Mouse (Mus musculus) retina, embryonic 14.5 days (tissue): ENCODE data around the gene Gm49321.

Experiments used
- DNase-seq: peaks from one replicate; pipeline ENCODE4 v3.0.0-alpha.2; 2015; ENCODE audit warnings: low spot score

The Gm49321 gene

DNA sequence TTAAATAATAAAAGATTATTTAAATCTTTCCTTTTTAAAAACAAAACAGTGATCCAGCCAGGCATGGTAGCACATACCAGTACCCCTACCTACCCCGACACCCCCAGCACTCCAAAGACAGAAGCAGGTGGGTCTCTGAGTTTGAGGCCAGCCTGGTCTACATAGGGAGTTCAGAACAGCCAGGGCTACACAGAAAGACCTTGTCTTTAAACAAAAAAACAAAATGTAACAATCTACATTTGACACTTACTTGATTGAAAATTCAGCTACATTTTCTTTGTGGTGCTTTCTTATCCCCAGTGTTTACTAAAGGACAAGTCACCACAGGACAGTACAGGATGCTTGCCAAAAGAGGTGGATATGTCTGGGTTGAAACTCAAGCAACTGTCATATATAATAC is at the start of gene Gm49321:
Gene Gm49321, plus strand, starts transcription at position 301 of the 400 bp plus-strand sequence.
- no peak for DNase-seq

DNA sequence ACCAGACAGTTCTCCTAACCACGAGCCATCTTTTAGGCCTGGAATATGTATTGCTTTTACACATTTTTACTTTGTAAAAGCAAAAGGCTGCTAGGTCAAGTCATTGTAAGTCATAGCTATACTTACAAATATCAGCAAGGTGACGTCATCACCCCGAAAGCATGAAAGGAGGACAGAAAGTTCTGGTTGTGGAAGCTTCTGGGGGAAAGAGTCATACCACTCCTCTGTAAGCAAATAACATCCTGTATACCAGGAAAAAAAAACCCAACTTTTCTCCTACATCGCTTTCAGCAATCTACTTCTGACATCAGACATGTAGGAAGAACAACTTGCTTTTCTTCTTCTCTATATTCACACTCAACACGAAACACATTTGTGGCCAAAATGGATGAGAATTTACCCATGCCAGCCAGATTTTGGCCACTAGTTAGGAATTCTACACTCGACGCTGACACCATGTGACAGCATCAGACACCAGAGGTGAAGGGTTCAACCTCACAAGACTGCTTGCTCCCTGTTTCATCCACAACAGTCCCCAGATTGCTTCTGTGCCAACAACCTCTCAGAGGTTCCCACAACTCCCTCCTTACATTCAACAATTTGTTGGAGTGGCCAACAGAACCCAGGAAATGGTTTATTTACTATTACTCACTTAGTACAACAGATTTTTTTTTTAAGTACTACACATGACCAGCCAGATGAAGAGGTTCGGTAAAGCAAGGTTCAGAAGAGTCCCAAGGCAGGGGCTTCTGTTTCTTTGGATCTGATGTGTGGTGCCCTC is 49.3 kb upstream of the Gm49321 start:
- DNase-seq, result no peak

DNA sequence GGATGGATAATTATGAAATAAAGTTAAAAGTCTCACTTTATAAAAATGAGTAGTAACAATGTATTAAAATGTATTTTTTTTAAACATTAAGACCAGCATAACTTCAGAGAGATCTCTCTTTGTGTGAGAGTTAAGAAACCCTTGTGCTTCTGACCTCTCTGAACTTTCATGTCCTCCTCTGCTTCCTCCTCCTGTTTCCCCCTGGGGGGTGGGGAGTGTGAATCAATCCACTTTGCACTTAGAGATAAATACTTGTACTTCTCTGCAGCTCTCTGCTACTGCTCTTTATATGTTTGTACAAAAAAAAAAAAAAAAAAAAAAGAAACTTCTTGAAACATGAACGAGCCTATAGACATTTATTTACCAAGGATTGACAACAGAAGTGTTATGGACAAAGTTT is 47.9 kb upstream of the Gm49321 start:
- DNase-seq, result no peak

DNA sequence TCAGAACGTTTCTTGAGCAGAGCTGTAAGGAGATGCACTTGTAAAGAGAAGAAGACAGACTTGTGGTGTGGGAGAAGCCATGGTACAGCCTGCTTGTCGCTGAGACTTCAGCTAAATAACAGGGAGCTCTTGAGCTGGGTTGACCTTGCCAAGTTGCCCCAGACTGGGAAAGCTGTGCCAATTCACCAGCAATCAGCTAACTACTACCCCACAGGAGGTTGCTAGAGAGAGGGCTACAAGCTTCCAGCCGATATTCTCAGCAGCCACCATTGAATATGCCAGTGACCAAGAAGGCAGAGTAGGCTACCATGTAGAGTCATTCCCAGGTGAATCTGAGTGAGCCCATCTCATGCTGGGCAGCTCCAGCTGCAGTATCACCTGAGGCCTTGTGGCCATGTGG is 47.4 kb upstream of the Gm49321 start:
- no peak for DNase-seq

DNA sequence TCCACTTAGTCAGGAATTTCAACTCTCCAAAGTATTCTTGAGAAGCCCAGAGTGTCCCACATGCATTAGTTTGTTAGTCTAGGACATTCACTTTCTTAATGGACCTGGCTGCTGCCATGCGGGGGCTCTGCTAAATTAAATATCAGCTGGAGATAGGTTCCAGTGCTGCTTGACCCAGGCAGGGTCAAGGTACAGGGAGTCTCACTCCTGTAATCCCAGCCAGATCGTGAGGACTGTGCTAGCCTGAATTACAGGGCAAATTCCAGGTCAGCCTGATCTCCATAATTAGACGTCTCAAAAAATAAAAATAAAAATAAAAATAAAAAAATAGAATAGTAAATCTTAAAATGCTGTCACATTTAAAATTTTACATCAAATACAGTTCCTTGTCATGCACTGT is 44.8 kb upstream of the Gm49321 start:
- no peak for DNase-seq

DNA sequence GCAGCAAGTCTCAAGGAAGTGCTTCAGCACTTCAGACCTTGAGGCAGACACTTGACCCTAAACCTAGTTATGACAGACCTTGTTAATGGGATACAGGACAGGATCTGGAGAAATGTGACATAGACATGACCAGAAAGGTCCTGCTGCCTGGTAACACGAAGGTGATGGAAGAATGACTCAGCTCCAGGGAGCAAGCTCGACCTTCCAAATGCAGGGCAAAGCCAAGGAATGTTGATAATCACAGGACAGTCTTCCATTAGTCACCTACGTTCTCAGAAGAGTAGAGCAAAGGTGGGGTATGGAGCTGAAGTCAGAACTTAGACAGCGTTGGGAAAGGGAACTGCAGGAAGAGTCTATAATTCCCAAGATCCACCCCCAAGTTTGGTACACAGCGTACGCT is 42.6 kb upstream of the Gm49321 start:
- DNase-seq, result no peak

DNA sequence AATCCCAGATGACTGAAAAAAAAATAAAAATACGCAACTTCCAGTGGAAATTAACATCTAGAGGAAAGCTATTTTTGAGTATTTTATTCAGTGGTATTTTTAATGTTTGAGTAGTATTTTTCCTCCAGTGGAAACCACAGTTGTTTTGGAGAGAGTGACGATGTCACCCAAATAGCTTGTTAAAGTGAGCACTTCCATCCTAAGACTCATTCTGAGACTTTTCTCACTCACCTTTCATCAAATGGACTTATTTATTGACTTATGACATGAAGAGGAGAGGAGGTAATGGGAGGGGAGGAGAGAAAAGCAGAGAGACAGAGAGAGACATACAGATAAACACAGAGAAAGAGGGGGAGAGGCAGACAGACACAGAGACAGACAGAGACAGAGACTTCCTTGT is 41.8 kb upstream of the Gm49321 start:
- no peak for DNase-seq

DNA sequence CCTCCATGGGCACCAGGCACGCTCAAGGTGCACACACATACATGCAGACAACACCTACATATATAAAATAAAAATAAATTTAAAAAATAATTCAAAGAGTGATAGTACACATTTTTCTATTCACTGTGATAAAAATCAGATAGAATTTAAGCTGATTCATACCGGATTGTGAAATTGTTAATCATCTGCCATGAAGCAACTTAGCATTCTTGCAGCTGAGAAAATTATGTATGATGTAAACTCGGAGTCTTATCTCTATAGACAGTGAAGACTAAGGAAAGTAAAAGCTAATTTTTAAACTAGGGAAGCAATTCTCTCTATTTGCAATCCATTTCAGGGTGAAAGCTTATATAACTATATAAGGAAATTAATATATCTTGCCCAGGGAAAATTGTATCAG is 41.0 kb upstream of the Gm49321 start:
- no peak for DNase-seq

DNA sequence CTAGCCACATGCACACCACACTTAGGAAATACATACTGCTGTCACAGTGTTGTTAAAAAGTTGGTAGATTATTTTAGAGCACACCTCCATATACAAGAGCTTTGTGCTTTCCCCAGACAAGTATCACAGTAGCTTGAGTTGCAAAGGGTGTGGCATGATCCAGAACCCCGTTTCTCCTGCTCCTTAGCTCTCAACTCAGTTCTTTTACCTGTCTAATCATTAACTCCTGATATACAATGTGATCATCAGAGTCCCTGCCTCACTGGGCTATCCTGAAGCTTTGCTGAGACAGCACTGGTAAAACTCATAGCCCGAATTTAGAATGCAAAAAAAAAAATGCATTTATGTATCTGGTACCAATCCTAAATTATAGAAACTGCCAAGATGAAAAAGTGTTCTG is 39.2 kb upstream of the Gm49321 start:
- no peak for DNase-seq

DNA sequence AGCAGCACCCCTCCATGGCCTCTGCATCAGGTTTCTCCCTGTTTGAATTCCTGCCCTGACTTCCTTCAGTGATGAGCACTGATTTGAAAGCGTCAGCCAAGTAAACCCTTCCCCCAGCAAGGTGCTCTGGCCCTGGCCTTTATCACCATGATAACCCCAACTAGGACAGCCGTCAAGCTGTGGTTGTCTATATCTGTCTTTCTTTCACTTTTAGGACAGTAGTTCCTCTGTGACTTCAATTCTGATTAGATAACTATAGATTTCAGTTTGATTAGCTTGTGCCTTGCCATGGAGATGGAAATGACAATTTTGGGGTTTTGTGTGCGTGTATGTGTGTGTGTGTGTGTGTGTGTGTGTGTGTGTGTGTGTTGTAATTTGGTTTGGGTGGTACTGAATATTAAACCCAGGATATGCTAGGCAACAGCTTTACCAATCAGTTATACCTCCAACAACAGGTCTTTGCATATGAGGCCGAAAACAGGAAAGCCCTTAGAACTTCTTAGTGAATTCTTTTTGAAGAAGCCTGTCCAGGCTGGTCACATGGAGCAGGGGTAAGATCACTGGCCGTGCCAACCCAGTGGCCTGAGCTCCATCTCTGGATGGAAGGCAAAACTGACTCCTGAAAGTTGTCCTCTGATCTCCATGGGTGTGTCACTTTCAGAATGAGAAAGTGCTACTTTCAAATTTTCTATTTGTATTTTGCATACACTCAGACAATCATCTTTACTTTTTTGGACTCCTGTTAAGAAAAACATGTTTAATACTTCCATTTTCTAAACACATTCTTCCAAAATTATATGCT is 33.1 kb upstream of the Gm49321 start:
- DNase-seq, result no peak

DNA sequence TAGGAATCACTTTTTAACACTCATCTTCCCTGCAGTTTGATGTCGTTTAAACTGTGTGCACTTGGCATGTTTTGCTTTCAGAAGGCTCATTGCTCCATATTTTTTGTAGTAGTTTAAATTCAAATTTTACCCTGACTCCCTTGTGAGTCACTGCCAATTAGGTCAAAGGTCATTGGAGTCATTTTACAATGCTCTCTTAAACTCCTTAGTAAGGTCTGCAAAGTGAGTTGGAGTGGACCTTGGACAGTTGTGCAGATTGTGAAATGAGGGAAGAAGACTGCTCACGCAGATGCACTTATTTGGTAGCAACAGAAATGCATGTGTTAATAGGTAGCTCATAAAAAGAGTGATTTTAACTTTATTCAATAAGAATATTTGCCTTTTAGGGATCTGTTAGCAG is 32.4 kb upstream of the Gm49321 start:
- no peak for DNase-seq

DNA sequence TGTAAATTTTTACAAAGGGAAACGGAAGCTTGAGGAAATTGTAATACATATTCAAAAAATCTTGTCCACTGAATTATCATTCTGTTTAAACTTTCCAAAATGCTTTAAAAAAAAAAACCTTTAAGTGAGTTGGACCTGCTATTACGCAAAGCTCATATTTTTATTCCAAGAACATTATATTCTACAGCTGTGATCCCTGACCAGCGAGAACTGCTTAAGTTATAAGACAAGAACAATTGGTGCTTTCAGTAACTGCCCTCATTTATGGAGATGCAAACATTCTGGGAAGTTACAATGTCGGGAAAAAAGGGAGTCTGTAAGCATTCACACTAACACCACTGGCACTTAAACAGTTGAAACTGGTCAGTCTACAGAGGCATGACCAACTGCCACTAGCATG is 31.9 kb upstream of the Gm49321 start:
- no peak for DNase-seq

DNA sequence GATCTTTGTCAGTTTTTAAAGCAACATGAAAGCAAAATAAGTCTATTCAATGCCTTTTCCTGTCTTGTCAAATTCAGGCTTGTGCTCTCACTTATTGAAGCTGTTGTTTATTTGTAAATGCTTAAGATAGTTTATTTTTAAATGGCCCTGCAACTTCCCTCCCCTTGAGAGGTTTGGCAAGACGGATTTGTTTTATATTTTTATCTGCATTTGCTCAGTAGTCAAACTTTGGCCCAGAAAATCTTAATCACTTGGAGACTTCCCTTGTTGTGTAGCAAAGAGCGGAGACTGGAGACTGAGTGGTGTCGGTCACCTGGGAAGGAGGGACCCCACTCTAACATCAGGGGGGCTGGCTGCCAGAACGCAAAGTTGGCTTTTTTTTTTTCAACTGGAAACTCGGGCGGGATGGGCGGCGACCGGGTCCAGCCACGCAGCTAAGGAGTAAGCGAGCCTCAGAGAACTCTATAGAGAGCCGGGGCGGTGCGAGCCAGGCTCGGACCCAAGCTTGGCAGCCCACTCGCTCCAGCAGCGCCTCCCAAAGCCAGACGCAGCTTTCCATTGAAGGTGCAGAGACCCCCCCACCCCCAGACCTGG is 30.3 kb upstream of the Gm49321 start:
- peak; percentile 17 for DNase-seq

DNA sequence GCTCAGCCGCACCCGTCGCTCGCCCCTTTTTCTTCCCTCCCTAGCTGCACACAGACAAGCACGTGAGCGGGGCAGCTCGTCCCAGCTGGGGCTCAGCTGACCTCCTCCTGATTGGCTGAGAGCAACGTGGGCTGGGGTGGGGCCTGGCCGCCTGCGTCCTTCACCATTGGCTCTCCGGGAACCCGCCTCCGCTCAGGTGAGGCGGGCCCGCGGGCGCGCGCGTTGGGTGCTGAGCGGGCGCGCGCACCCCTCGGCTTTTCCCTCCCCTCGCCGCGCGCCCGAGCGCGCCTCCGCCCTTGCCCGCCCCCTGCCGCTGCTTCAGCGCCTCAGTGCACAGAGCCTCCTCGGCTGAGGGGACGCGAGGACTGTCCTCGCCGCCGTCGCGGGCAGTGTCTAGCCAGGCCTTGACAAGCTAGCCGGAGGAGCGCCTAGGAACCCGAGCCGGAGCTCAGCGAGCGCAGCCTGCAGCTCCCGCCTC is 29.7 kb upstream of the Gm49321 start:
- DNase-seq, result peak; percentile 99

DNA sequence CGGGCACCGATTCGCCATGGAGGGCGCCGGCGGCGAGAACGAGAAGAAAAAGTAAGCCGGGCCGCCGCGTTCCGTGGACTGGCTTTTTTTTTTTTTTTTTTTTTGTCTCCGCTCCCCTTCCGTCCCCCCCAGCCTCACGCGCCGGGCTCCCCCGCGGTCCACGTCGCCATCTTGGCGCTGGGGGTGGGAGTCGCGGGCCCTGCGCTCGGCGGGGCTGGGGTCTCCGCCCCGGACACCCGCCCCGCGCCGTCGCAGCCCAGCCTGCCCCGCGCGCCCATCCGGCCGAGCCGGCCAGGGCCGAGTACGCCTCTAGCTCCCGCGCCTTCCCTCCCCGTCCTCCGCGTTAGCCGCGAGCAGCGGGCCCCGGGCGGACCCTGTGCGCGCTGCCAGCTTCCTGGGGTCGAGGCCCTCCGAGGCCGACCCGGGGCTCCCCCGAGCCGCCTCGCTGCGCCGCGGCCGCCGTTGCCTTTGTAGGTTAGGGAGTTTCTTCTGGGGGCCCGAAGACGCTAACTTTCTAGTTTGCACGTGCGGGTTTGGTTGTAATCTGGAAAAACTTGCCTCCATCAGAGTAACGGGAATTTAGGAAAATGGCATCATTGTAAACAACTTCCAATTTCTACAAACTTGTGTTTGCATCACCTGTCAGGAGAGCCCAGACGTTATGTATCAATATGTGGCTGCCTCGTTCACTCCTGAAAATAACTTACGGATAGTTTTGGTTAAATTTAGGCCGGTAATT is 29.0 kb upstream of the Gm49321 start:
- DNase-seq, result peak; percentile 66

DNA sequence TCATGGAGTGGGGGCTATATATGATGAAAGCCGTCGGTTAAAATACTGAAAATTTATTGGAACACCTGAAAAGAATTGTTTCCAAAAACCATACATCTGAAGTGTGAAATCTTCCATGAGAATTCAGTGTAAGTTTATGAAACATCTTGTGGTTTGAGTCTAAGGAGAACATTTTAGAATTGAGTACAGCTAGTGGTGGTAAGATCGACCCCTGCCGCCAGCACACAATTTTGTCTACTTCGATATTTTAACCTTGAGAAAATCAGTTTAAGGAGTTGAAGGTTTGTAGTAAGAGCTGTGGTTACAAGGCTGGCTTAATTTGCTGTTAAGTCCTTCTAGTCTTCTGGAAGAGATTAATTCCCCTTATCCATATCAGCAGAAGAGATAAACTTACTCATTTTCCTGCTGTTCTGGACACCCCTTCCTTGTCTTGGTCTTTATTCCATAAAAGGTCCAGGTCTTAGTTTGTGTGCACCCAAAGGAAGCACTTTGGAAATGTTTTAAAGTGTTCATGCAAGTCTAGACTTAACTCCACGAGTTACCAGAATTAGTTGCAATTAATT is 28.4 kb upstream of the Gm49321 start:
- DNase-seq, result peak; percentile 38

DNA sequence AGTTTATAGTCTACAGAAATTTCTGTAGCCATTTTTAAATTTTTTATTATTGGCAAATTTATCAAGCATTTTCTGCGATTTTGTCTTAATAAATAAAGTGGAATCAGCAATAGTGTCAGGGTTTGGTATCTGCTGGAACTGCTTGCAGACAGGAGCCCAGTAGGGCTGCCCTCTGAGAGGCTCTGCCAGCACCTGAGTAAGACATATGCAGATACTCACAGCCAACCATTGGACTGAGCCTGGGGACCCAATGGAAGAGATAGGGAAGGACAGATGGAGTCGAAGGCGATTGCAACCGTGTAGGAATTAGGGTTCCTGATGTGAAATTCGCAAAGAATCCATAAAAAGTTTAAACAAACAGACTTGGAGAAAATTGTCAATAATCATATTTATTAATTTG is 19.0 kb upstream of the Gm49321 start:
- DNase-seq, result no peak

DNA sequence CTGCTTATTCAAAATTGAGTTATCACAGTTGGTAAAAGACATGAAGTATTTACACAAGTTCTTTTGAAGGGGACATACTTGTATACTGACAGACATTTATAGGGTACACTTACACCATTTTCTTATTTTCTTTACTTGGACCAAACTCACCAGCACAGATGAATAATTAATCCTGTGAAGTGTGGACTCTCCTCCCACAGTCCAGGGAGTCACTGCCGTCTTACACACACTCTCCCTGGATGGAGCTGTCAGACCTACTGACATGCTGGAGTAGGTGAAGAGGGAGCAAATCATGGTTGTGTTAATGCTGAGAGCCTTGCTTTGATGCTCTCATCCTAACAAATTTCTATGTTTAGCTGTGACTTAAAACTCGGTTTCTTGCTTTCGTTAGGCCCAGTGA is 7.2 kb upstream of the Gm49321 start:
- DNase-seq, result no peak

DNA sequence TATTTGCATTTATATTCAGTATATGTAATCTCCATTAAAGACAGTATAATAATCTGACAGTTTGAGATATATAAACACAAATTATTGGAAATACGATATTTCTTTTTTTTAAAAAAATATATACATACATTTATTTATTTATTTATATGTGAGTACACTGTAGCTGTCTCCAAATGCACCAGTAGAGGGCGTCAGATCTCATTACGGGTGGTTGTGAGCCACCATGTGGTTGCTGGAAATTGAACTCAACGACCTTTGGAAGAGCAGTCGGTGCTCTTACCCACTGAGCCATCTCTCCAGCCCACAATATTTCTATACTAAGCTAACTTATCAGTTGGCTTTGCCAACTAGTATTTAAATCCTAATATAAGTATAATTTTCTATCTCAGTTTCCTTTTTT is 6.2 kb upstream of the Gm49321 start:
- DNase-seq, result peak; percentile 62

DNA sequence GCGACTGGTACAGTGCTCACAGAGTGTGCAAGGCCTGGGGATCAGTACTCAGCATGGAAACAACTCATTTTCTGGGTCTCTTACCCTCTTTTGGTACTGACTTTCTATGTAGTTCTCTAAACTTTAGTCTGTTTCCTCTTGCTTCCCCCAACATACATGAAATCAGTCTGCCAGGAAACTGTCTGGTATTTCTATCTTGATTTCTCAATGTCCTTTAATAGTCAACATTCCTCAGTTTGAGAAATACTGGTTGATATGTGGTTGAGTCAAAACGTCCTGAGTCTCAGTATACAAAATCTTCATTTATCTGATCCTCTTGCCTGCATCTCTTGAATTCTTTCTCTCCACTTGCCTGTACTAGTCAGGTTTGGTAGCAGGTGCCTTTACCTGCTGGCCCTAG is 2.9 kb upstream of the Gm49321 start:
- DNase-seq, result no peak

DNA sequence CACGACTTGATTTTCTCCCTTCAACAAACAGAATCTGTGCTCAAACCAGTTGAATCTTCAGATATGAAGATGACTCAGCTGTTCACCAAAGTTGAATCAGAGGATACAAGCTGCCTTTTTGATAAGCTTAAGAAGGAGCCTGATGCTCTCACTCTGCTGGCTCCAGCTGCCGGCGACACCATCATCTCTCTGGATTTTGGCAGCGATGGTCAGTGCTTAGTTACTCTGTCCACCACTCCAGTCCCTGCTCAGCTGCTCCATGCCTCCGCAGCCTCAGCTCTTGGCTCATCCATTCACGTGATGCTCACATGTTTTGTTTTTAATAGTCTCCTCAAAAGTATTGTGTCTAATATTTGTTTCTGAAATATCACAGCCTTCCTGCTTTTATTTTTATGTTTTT is 2.1 kb downstream of the Gm49321 start:
- no peak for DNase-seq

DNA sequence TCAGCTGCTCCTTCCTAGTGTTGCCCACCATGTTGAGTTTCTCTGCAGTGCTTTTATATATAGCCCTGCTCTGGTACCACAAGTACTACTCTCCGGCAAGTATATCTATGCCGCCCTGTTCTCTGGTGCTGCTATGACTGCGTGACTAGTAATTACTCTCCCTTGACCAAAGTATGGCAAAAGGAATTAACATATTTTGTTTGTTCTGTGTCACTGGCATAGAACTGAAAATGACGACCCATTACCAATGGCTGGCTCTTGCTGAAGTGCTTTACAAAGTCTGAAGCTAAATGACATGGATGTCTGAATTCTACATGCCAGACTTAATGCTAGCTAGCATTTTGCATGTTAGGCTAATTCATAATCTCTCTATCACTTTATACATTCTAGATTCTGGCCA is 11.0 kb downstream of the Gm49321 start:
- DNase-seq, result no peak
